Mouse (Mus musculus) olfactory bulb, adult 2 months (tissue): ENCODE data around the gene Lcn8.
"Not testable (repeated sequence)": the region's sequence is repeated elsewhere in the genome, so short reads cannot be mapped to it uniquely, and the experiment has no call there.

Experiments
- CTCF ChIP-seq: fragments of 200-500 bp; IDR thresholded peaks from 2 replicates; pipeline ENCODE4 v1.5.1; 2012; ENCODE audit warnings: low read depth, mild to moderate bottlenecking, low read length, moderate library complexity; ENCODE audit not compliant: insufficient read depth
- POLR2A ChIP-seq: fragments of 200-500 bp; IDR thresholded peaks from 2 replicates; pipeline ENCODE4 v1.6.1; 2012; ENCODE audit warnings: mild to moderate bottlenecking, low read depth, low read length, moderate library complexity; ENCODE audit not compliant: insufficient read depth

DNA sequence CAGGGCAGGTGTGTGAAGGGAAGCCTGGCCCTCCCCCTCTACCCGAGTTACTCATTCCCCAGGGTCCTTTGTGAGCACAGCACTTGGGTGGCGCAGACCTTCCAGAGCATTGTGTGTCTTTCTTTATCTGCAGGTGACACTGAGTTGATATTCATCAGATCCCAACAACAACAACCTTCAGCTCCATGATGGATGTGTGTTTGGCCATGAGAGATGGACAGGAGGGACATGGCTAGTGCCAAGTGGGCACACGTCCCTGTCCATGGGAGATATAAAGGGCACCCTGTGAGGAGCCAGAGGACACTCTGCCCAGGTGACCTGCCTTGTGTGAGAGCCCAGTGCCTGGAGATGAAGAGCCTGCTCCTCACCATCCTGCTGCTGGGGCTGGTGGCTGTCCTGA is 46.8 kb downstream of the Lcn8 start, which contains the start of gene Obp2a:
- not testable (repeated sequence) for TF ChIP-seq POLR2A, CTCF
